Mouse (Mus musculus): ENCODE measurements around the gene Hist1h3g.

- no peak for TF ChIP-seq POLR2A (IDR thresholded peaks at IDR 0.05; ENCODE audit: extremely low read depth, insufficient read depth, low read length)
- TF ChIP-seq CTCF (IDR thresholded peaks at IDR 0.05; ENCODE audit: extremely low read depth, insufficient read depth, low read length): no peak
Observed at GRCm38 (mm10) chr13:23529480-23530165, 5.6 kb upstream of the Hist1h3g start.

Measured in cortical plate, adult 2 months (tissue).